Mouse (Mus musculus): ENCODE data around the gene Gpr158. TPM values are rescaled to one million over a fixed set of nuclear protein-coding genes. Genes with fewer than 3 reads are reported as not detected.

Gene Gpr158
- polyA plus RNA-seq, 1 experiment: not detected

DNA sequence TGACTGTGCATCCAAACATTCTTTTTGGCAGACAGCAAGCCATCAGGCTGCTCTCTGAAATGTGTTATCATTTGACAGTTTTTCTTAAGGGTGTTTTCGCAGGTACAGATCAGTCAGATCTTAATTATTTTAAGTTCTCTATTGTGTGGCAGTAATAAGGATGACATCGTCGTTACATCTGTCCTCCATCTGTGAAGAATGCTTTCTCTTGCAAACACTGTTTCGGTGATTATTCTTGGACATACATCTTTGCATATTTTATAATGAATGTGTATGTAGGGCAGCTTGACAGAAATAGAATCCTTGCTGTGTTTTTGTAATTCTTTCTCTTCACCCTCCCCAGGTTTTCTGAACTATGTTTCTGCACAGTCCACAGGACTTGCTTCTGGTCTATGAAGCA is 360.7 kb downstream of the Gpr158 start:
- H3K4me1 ChIP-seq (ENCODE audit: control insufficient read depth, insufficient read depth, low read length): no peaks in the 10 kb centered on the region
- H3K27ac ChIP-seq (ENCODE audit: insufficient read depth, low read length): no peak overlapping the region
- no peak overlapping the region for H3K4me3 ChIP-seq (ENCODE audit: insufficient read depth, low read length)
- TF ChIP-seq POLR2A (IDR thresholded peaks at IDR 0.05; ENCODE audit: low read depth, low read length) (no peak), CTCF (IDR thresholded peaks at IDR 0.05; ENCODE audit: borderline replicate concordance, insufficient read depth, low read length) (no peak)

DNA sequence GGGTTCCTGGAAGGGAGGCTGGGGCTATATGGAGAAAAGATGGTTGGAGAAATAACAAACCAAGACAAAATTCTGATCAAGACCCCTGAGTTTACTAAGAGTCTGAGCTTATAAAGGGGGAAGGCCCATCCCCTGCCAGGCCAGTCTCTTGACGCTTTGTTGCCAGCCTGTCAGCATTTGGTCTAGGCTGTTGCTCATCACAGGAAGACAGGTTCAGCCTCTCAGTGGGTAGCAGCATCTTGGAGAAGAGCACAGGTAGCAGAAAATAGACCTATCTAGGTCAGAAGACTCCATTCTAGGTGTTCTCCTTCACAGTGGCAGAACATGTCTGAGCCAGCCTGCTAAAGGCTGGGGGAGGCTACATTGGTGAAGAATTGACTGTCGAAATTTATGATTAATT is 416.4 kb downstream of the Gpr158 start:
- Histone ChIP-seq H3K27ac (ENCODE audit: insufficient read depth, low read length) (no peak overlapping the region), H3K4me3 (ENCODE audit: insufficient read depth, low read length) (no peak overlapping the region), H3K4me1 (ENCODE audit: control insufficient read depth, insufficient read depth, low read length) (no peaks in the 10 kb centered on the region)
- TF ChIP-seq CTCF (IDR thresholded peaks at IDR 0.05; ENCODE audit: borderline replicate concordance, insufficient read depth, low read length) (no peak), POLR2A (IDR thresholded peaks at IDR 0.05; ENCODE audit: low read depth, low read length) (no peak)

DNA sequence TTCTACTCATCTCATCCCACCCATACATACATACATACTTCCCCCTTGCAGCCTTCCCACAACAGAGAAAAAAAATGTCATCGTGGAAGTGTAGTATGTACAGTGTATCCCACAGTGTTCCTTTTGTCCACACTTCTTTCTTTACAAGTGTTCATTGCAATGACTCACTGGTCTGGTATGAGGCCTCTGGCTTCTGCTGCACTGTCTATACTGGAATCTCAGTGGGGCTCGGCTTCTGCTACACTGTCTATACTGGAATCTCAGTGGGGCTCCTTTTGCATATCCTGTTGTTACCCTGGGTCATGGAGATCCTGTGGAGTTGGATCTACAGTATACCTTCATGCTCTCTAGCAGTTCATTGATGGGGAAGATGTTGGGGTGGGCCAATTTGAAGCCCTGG is 425.8 kb downstream of the Gpr158 start:
- H3K4me1 ChIP-seq (ENCODE audit: control insufficient read depth, insufficient read depth, low read length): 0 out of 2 replicates have a peak, but pooled peaks cover 3% of the 10 kb centered on the region
- no peak overlapping the region for H3K27ac ChIP-seq (ENCODE audit: insufficient read depth, low read length)
- H3K4me3 ChIP-seq (ENCODE audit: insufficient read depth, low read length): no peak overlapping the region
- TF ChIP-seq POLR2A (IDR thresholded peaks at IDR 0.05; ENCODE audit: low read depth, low read length) (no peak), CTCF (IDR thresholded peaks at IDR 0.05; ENCODE audit: borderline replicate concordance, insufficient read depth, low read length) (no peak)

DNA sequence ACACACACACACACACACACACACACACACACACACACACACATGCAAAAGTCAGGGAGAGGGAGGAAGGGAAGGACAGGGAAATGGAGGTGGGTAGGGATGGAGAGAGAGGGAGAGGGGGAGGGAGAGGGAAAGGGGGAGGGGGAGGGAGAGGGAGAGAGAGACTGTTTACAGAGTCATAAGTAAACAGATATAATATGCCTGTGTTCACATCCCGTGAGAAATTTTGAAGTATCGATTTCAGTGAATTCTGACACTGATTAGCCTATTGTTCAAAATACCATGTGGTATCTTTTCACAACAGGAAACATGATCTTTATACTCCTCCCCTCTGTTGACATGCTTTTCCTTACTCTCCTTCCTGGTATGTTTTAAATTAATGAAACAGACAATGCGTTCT is 432.3 kb downstream of the Gpr158 start:
- TF ChIP-seq POLR2A (IDR thresholded peaks at IDR 0.05; ENCODE audit: low read depth, low read length): no peak
- TF ChIP-seq CTCF (IDR thresholded peaks at IDR 0.05; ENCODE audit: borderline replicate concordance, insufficient read depth, low read length): no peak
- no peak overlapping the region for H3K27ac ChIP-seq (ENCODE audit: insufficient read depth, low read length)
- no peak overlapping the region for H3K4me3 ChIP-seq (ENCODE audit: insufficient read depth, low read length)
- H3K4me1 ChIP-seq (ENCODE audit: control insufficient read depth, insufficient read depth, low read length): no peaks in the 10 kb centered on the region

DNA sequence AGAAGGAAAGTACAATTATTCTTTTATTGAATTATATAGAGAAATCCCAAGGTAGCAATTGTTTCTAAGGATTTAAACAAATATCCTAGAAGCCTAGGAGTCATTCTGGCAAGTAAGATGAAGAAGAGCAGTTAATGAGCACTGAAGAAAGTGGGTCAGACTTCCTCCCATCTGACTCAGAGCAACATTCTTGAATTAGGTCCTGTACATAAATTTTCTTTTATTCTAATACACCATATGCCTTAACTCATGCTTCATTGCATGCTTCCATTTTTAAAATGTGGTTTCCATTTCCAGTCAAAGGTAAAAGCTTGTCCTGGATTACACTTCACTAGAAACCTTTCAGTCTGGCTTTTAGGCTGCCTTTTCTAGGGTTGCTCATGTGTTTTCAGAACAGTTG is 432.7 kb downstream of the Gpr158 start:
- Histone ChIP-seq H3K27ac (ENCODE audit: insufficient read depth, low read length) (no peak overlapping the region), H3K4me3 (ENCODE audit: insufficient read depth, low read length) (no peak overlapping the region), H3K4me1 (ENCODE audit: control insufficient read depth, insufficient read depth, low read length) (no peaks in the 10 kb centered on the region)
- no peak for TF ChIP-seq POLR2A (IDR thresholded peaks at IDR 0.05; ENCODE audit: low read depth, low read length)
- TF ChIP-seq CTCF (IDR thresholded peaks at IDR 0.05; ENCODE audit: borderline replicate concordance, insufficient read depth, low read length): no peak

DNA sequence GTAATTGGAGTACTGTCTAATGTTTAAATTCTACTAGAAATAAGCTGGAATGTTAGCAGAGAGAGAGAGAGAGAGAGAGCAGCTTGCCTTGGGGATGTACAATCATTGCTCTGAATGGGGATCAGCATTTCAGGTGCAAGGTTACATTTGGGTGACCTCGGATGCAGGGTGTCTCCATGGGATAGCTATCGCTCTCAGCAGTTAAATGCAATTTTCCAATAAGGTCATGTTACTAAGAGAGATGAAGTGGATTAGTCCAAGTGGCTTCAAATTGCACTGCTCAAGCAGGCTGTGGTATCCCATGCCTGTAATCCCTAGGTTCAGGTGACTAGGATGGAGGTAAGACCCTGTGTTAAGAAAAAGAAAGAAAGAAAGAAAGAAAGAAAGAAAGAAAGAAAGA is 441.2 kb downstream of the Gpr158 start:
- Histone ChIP-seq H3K27ac (ENCODE audit: insufficient read depth, low read length) (no peak overlapping the region), H3K4me3 (ENCODE audit: insufficient read depth, low read length) (no peak overlapping the region), H3K4me1 (ENCODE audit: control insufficient read depth, insufficient read depth, low read length) (no peaks in the 10 kb centered on the region)
- TF ChIP-seq CTCF (IDR thresholded peaks at IDR 0.05; ENCODE audit: borderline replicate concordance, insufficient read depth, low read length) (no peak), POLR2A (IDR thresholded peaks at IDR 0.05; ENCODE audit: low read depth, low read length) (no peak)

DNA sequence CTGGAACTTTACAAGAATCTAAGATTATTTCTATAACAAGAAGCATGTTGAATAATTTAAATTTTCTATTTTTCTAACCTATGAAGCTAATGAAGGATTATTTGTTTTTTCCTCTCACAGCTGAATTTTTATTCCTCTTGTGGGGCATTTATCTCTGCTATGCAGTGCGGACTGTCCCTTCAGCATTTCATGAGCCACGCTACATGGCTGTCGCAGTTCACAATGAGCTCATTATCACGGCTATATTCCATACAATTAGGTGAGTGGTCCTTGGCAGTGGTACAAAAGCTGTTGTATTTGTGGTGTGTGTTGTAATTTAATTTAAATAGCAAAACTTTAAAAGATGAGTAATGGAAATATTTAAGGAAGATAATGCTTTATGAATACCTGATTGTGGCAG is 443.1 kb downstream of the Gpr158 start:
- no peaks in the 10 kb centered on the region for H3K4me1 ChIP-seq (ENCODE audit: control insufficient read depth, insufficient read depth, low read length)
- H3K27ac ChIP-seq (ENCODE audit: insufficient read depth, low read length): no peak overlapping the region
- no peak overlapping the region for H3K4me3 ChIP-seq (ENCODE audit: insufficient read depth, low read length)
- TF ChIP-seq CTCF (IDR thresholded peaks at IDR 0.05; ENCODE audit: borderline replicate concordance, insufficient read depth, low read length) (no peak), POLR2A (IDR thresholded peaks at IDR 0.05; ENCODE audit: low read depth, low read length) (no peak)

DNA sequence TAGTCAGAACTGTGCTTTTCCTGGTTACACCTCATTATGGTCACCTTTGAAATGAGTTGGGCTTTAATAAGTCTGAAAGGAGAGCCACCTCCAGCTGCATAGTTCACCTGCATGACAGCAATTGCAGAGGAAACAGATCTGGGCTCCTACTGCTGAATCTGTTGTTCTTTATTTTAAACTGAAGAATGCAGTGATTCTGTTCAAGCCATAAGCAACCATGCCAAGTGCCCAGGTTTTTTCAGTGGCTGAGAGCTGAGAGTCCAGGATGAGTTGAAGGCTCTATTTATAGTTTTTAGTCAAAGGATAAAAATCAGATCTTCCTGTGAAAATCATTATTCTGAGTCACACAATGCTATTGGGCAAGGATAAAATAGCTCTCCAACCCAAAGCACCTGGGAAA is 496.7 kb downstream of the Gpr158 start:
- Histone ChIP-seq H3K4me1 (ENCODE audit: control insufficient read depth, insufficient read depth, low read length) (no peaks in the 10 kb centered on the region), H3K27ac (ENCODE audit: insufficient read depth, low read length) (no peak overlapping the region), H3K4me3 (ENCODE audit: insufficient read depth, low read length) (no peak overlapping the region)
- TF ChIP-seq CTCF (IDR thresholded peaks at IDR 0.05; ENCODE audit: borderline replicate concordance, insufficient read depth, low read length): no peak
- TF ChIP-seq POLR2A (IDR thresholded peaks at IDR 0.05; ENCODE audit: low read depth, low read length): no peak

Other genes starting within 250 kb of the Gpr158 start
- 0.44 and 0.83 TPM in 2 replicates for gene Enkur, start 162.2 kb upstream of the Gpr158 start, polyA plus RNA-seq (2011; ENCODE audit: insufficient read length, low read depth, missing spikeins)
- 6.2 and 7.5 TPM in 2 replicates for gene Thnsl1, start 161.8 kb upstream of the Gpr158 start, polyA plus RNA-seq (2011; ENCODE audit: insufficient read length, low read depth, missing spikeins)

Measured in embryonic fibroblast, embryonic 13.5 days (primary cell).